Comparison of ENCODE assay signal across 9 mouse cellular contexts in genomic region chrX:73788501-73788900, GRCm38 (mm10). TPM values are rescaled to one million over a fixed set of nuclear protein-coding genes. Genes with fewer than 3 reads are reported as not detected.
DNase-seq lines count a peak whose midpoint lies in the region; ATAC-seq and TF ChIP-seq lines count a peak whose summit lies in the region.
"Had no signal": no experiment of that assay in that cellular context is flagged by ENCODE, and none has a peak within 500 bp of the region (broad histone marks: within the 10 kb centered on the region; RNA-seq: fewer than 3 reads in every experiment).

No protein-coding gene starts in this region.

- no peak for DNase-seq in heart, postnatal 10 days
- DNase-seq in forebrain, embryonic 14.5 days (ENCODE audit: low spot score): no peak
- DNase-seq in gastrocnemius, postnatal 4 days (ENCODE audit: low spot score in 2 of 2): no peak
- no peak for DNase-seq in cerebellum, adult 9-11 months
- DNase-seq in left cerebral cortex, adult 11 months (ENCODE audit: low spot score): no peak
- DNase-seq: kidney, adult 18-20 months had no signal

- no peaks in the 10 kb centered on the region for H3K27me3 ChIP-seq in heart, embryonic 14.5 days (ENCODE audit: control insufficient read depth, insufficient read depth, low read length)
- no peaks in the 10 kb centered on the region for H3K27me3 ChIP-seq in ES-Bruce4 (ENCODE audit: control insufficient read depth, insufficient read depth, low read length, poor library complexity, severe bottlenecking)
- H3K27me3 ChIP-seq in forebrain, embryonic 14.5 days (replicated peaks; ENCODE audit: control insufficient read depth, insufficient read depth, low read length): no peaks in the 10 kb centered on the region
- no peaks in the 10 kb centered on the region for H3K27me3 ChIP-seq in liver, embryonic 16.5 days (ENCODE audit: control insufficient read depth, insufficient read depth, low read depth, low read length)

- H3K4me2 ChIP-seq in heart, embryonic 14.5 days (ENCODE audit: low read length): peak overlapping the region; percentile 67
- H3K4me2 ChIP-seq in forebrain, embryonic 14.5 days (ENCODE audit: low read length): peak overlapping the region; percentile 56; the same call in 1 of the 2 replicates
- peak overlapping the region; percentile 69 for H3K4me2 ChIP-seq in liver, embryonic 16.5 days (ENCODE audit: low read depth, low read length)

- no peak for TF ChIP-seq EP300 in ES-Bruce4 (IDR thresholded peaks at IDR 0.05; ENCODE audit: insufficient read depth, low read depth, low read length)

- no peak for TF ChIP-seq CTCF in ES-Bruce4 (IDR thresholded peaks at IDR 0.05; ENCODE audit: low read depth, low read length)

- H3K27ac ChIP-seq in heart, embryonic 14.5 days (replicated peaks in 1 of 2; ENCODE audit: control insufficient read depth in 1 of 2, insufficient read depth in 1 of 2, low read depth in 2 of 2, low read length in 2 of 2): no peak overlapping the region
- H3K27ac ChIP-seq in ES-Bruce4 (ENCODE audit: insufficient read depth, low read length): no peak overlapping the region
- no peak overlapping the region for H3K27ac ChIP-seq in forebrain, embryonic 14.5 days (ENCODE audit: low read depth, low read length)
- H3K27ac ChIP-seq in liver, embryonic 16.5 days (ENCODE audit: low read length): no peak overlapping the region

- no peaks in the 10 kb centered on the region; a peak in 1 of 4 replicates for H3K4me1 ChIP-seq in heart, embryonic 14.5 days (ENCODE audit: control insufficient read depth in 2 of 2, insufficient read depth in 2 of 2, low read length in 2 of 2)
- H3K4me1 ChIP-seq in ES-Bruce4 (ENCODE audit: control insufficient read depth, insufficient read depth, low read length): no peaks in the 10 kb centered on the region
- H3K4me1 ChIP-seq in forebrain, embryonic 14.5 days (ENCODE audit: control insufficient read depth, insufficient read depth, low read length): peaks cover 11% of the 10 kb centered on the region; the same call in 1 of the 2 replicates
- H3K4me1 ChIP-seq in liver, embryonic 16.5 days (ENCODE audit: control insufficient read depth, low read depth, low read length): peaks cover 3% of the 10 kb centered on the region

- no peak overlapping the region for H3K9ac ChIP-seq in heart, embryonic 14.5 days (ENCODE audit: low read length)
- peak overlapping the region; percentile 79 for H3K9ac ChIP-seq in ES-Bruce4 (ENCODE audit: low read depth, poor library complexity, severe bottlenecking)
- H3K9ac ChIP-seq in forebrain, embryonic 14.5 days (ENCODE audit: low read length): no peak overlapping the region
- H3K9ac ChIP-seq in liver, embryonic 16.5 days (ENCODE audit: low read depth, low read length): peak overlapping the region; percentile 80

- H3K9me3 ChIP-seq in heart, embryonic 14.5 days (ENCODE audit: control insufficient read depth, low read length): no peaks in the 10 kb centered on the region
- H3K9me3 ChIP-seq in ES-Bruce4 (replicated peaks; ENCODE audit: control insufficient read depth, insufficient read depth, low read length, poor library complexity, severe bottlenecking): no peaks in the 10 kb centered on the region
- no peaks in the 10 kb centered on the region for H3K9me3 ChIP-seq in forebrain, embryonic 14.5 days (replicated peaks; ENCODE audit: control insufficient read depth, low read length)
- H3K9me3 ChIP-seq in liver, embryonic 16.5 days (replicated peaks; ENCODE audit: control insufficient read depth, low read length): no peaks in the 10 kb centered on the region

- peaks cover 23% of the 10 kb centered on the region for H3K36me3 ChIP-seq in heart, embryonic 14.5 days (ENCODE audit: control insufficient read depth, insufficient read depth, low read length)
- peaks cover 13% of the 10 kb centered on the region for H3K36me3 ChIP-seq in ES-Bruce4 (ENCODE audit: control insufficient read depth, insufficient read depth, low read length, poor library complexity, severe bottlenecking)
- peaks cover 14% of the 10 kb centered on the region for H3K36me3 ChIP-seq in forebrain, embryonic 14.5 days (ENCODE audit: control insufficient read depth, insufficient read depth, low read length)
- no peaks in the 10 kb centered on the region; the same call in 1 of the 2 replicates for H3K36me3 ChIP-seq in liver, embryonic 16.5 days (ENCODE audit: control insufficient read depth, insufficient read depth)

- 83% methylated on average over 1 of the region's 1 CpGs for WGBS in heart, embryonic 14.5 days
- 96% methylated on average over 1 of the region's 1 CpGs for WGBS in forebrain, embryonic 14.5 days
- 72% methylated on average over 1 of the region's 1 CpGs for WGBS in liver, embryonic 16.5 days (ENCODE audit: insufficient replicate concordance)

- H3K4me3 ChIP-seq in heart, embryonic 14.5 days (ENCODE audit: control insufficient read depth in 1 of 2, insufficient read depth in 1 of 2, low read depth in 1 of 2, low read length in 2 of 2): 0 out of 4 replicates have a peak overlapping the region, but pooled peaks of 1 of the 2 experiments have one; percentile 60
- H3K4me3 ChIP-seq in ES-Bruce4 (ENCODE audit: low read depth, low read length): no peak overlapping the region
- H3K4me3 ChIP-seq in forebrain, embryonic 14.5 days (ENCODE audit: low read depth, low read length): no peak overlapping the region
- H3K4me3 ChIP-seq in liver, embryonic 16.5 days (ENCODE audit: low read depth, low read length): peak overlapping the region; percentile 74

- intact Hi-C loops in heart, postnatal 10 days (cut with DNase I): loop anchor here (5.0 to 10.0 kb wide), 2 partner anchors 134 to 456 kb away; partner anchors contain the start of genes Arhgap4, Flna and Naa10

- TF ChIP-seq POLR2A in ES-Bruce4 (IDR thresholded peaks at IDR 0.05; ENCODE audit: insufficient read depth, low read length): no peak

- no peak for ATAC-seq in heart, embryonic 14.5 days (ENCODE audit: insufficient number of reproducible peaks, insufficient read depth, low FRiP score, low read depth)
- no peak for ATAC-seq in forebrain, embryonic 14.5 days
- ATAC-seq in liver, embryonic 16.5 days (ENCODE audit: low read depth): no peak

RNA-seq across cellular contexts. Expression of gene Ssr4, which starts 1.7 kb away (rescaled TPM):
- polyA plus RNA-seq in heart, embryonic 14.5 days (2014; fragmentation: Nextera tagmentation; extraction: Ambion mirVana): 186 and 206 TPM in 2 replicates
- total RNA-seq in heart, postnatal 10 days (2021): 100 to 1,000 TPM; 103 TPM
- 108 and 132 TPM in 2 replicates for polyA plus RNA-seq in ES-Bruce4 (2011; ENCODE audit: insufficient read depth, insufficient read length, low read depth, missing spikeins)
- 148 and 189 TPM in 2 replicates for polyA plus RNA-seq in forebrain, embryonic 14.5 days (2014; fragmentation: Nextera tagmentation; extraction: Ambion mirVana)
- 158 and 167 TPM in 2 replicates for polyA plus RNA-seq in liver, embryonic 16.5 days (2015; fragmentation: Nextera tagmentation; extraction: Ambion mirVana)
- total RNA-seq in gastrocnemius, postnatal 4 days (2021): 100 to 1,000 TPM; 118 to 128 TPM

RNA-seq across cellular contexts. Expression of gene Idh3g, which starts 1.8 kb away (rescaled TPM):
- 498 and 508 TPM in 2 replicates for polyA plus RNA-seq in heart, embryonic 14.5 days (2014; fragmentation: Nextera tagmentation; extraction: Ambion mirVana)
- 100 to 1,000 TPM; 520 to 542 TPM for total RNA-seq in heart, postnatal 10 days (2021)
- 147 and 151 TPM in 2 replicates for polyA plus RNA-seq in ES-Bruce4 (2011; ENCODE audit: insufficient read depth, insufficient read length, low read depth, missing spikeins)
- 253 and 290 TPM in 2 replicates for polyA plus RNA-seq in forebrain, embryonic 14.5 days (2014; fragmentation: Nextera tagmentation; extraction: Ambion mirVana)
- 111 and 112 TPM in 2 replicates for polyA plus RNA-seq in liver, embryonic 16.5 days (2015; fragmentation: Nextera tagmentation; extraction: Ambion mirVana)
- 100 to 1,000 TPM; 221 to 247 TPM for total RNA-seq in gastrocnemius, postnatal 4 days (2021)

RNA-seq across cellular contexts. Expression of gene Srpk3, which starts 14.3 kb away (rescaled TPM):
- 76.5 and 79.5 TPM in 2 replicates for polyA plus RNA-seq in heart, embryonic 14.5 days (2014; fragmentation: Nextera tagmentation; extraction: Ambion mirVana)
- 10 to 100 TPM; 36.0 to 43.6 TPM for total RNA-seq in heart, postnatal 10 days (2021)
- not detected in 2 replicates for polyA plus RNA-seq in ES-Bruce4 (2011; ENCODE audit: insufficient read depth, insufficient read length, low read depth, missing spikeins)
- polyA plus RNA-seq in forebrain, embryonic 14.5 days (2014; fragmentation: Nextera tagmentation; extraction: Ambion mirVana): 1.1 and 1.8 TPM in 2 replicates
- 1.1 and 2.9 TPM in 2 replicates for polyA plus RNA-seq in liver, embryonic 16.5 days (2015; fragmentation: Nextera tagmentation; extraction: Ambion mirVana)
- 100 to 1,000 TPM; 150 to 153 TPM for total RNA-seq in gastrocnemius, postnatal 4 days (2021)

RNA-seq across cellular contexts. Expression of gene Plxnb3, which starts 31.6 kb away (rescaled TPM):
- 0.31 and 0.69 TPM in 2 replicates for polyA plus RNA-seq in heart, embryonic 14.5 days (2014; fragmentation: Nextera tagmentation; extraction: Ambion mirVana)
- under 1 TPM; 0.72 to 0.92 TPM for total RNA-seq in heart, postnatal 10 days (2021)
- not detected in 2 replicates for polyA plus RNA-seq in ES-Bruce4 (2011; ENCODE audit: insufficient read depth, insufficient read length, low read depth, missing spikeins)
- polyA plus RNA-seq in forebrain, embryonic 14.5 days (2014; fragmentation: Nextera tagmentation; extraction: Ambion mirVana): 0.08 and 0.11 TPM in 2 replicates
- 0.23 and 0.47 TPM in 2 replicates for polyA plus RNA-seq in liver, embryonic 16.5 days (2015; fragmentation: Nextera tagmentation; extraction: Ambion mirVana)
- total RNA-seq in gastrocnemius, postnatal 4 days (2021): 1 to 10 TPM; 3.1 to 3.7 TPM

RNA-seq across cellular contexts. Expression of gene Pdzd4, which starts 36.3 kb away (rescaled TPM):
- 0.40 and 0.42 TPM in 2 replicates for polyA plus RNA-seq in heart, embryonic 14.5 days (2014; fragmentation: Nextera tagmentation; extraction: Ambion mirVana)
- 1 to 10 TPM; 2.7 to 2.9 TPM for total RNA-seq in heart, postnatal 10 days (2021)
- 22.0 and 24.1 TPM in 2 replicates for polyA plus RNA-seq in ES-Bruce4 (2011; ENCODE audit: insufficient read depth, insufficient read length, low read depth, missing spikeins)
- polyA plus RNA-seq in forebrain, embryonic 14.5 days (2014; fragmentation: Nextera tagmentation; extraction: Ambion mirVana): 5.4 and 8.0 TPM in 2 replicates
- 0.02 and 0.08 TPM in 2 replicates for polyA plus RNA-seq in liver, embryonic 16.5 days (2015; fragmentation: Nextera tagmentation; extraction: Ambion mirVana)
- total RNA-seq in gastrocnemius, postnatal 4 days (2021): 1 to 10 TPM; 6.7 to 6.8 TPM

Comparison
In these comparisons a context has a peak if more than half of its experiments do, and no peak if none do; other contexts are left out.
1. H3K9ac ChIP-seq: peak in ES-Bruce4 (single experiment) and liver, embryonic 16.5 days (single experiment); none in heart, embryonic 14.5 days (single experiment) and forebrain, embryonic 14.5 days (single experiment).
2. RNA of gene Srpk3, which starts 14.3 kb away (polyA plus RNA-seq): 76.5 to 79.5 TPM in heart, embryonic 14.5 days; 1.1 to 2.9 TPM in liver, embryonic 16.5 days, 1.1 to 1.8 TPM in forebrain, embryonic 14.5 days and not detected in ES-Bruce4; every median in the first group is over 10 times any median in the second.
3. Peak in every context shown above with its lines, with median percentiles within 50 percentile points of each other: H3K4me2 ChIP-seq.